Comparison of ENCODE assay signal across 8 mouse cellular contexts in genomic region chr12:86806031-86806922, GRCm38 (mm10).
DNase-seq lines count a peak whose midpoint lies in the region; ATAC-seq and TF ChIP-seq lines count a peak whose summit lies in the region.

No protein-coding gene starts in this region.

- peak; percentile 88 for DNase-seq in lung, embryonic 14.5 days
- no peak for DNase-seq in lung, adult 18-20 months
- DNase-seq in cerebellum, adult 9-11 months = peak; percentile 82
- peak; percentile 21 for DNase-seq in heart, postnatal 0 days (ENCODE audit: low spot score)
- peak; percentile 60 to 70 for DNase-seq in left cerebral cortex, adult 2 months (ENCODE audit: extremely low spot score in 1 of 2, low spot score in 2 of 2)
- no peak for DNase-seq in spleen, postnatal 14 days (ENCODE audit: low spot score in 2 of 2)

- peak overlapping the region; percentile 42 for H3K4me2 ChIP-seq in lung, embryonic 14.5 days
- no peak overlapping the region for H3K4me2 ChIP-seq in heart, postnatal 0 days (ENCODE audit: low read depth, low read length)
- peak overlapping the region; percentile 45 for H3K4me2 ChIP-seq in midbrain, embryonic 15.5 days

- ATAC-seq in lung, embryonic 14.5 days (ENCODE audit: insufficient read depth) = no peak
- ATAC-seq in heart, postnatal 0 days (ENCODE audit: insufficient read depth, low read depth) = no peak
- peak; percentile 19 for ATAC-seq in midbrain, embryonic 15.5 days (replicated peaks)
- no peak for ATAC-seq in erythroid progenitor cell, adult 5-6 weeks (replicated peaks; ENCODE audit: low FRiP score, poor library complexity, severe bottlenecking)

- H3K4me3 ChIP-seq in lung, embryonic 14.5 days (ENCODE audit: low read depth, low read length) = no peak overlapping the region
- no peak overlapping the region for H3K4me3 ChIP-seq in heart, postnatal 0 days (ENCODE audit: low read depth, low read length)
- H3K4me3 ChIP-seq in left cerebral cortex, adult 2 months = no peak overlapping the region
- no peak overlapping the region for H3K4me3 ChIP-seq in midbrain, embryonic 15.5 days

- peaks cover 64% of the 10 kb centered on the region for H3K4me1 ChIP-seq in lung, embryonic 14.5 days (ENCODE audit: insufficient read depth)
- peaks cover 46% of the 10 kb centered on the region for H3K4me1 ChIP-seq in heart, postnatal 0 days (ENCODE audit: control insufficient read depth, insufficient read depth)
- H3K4me1 ChIP-seq in midbrain, embryonic 15.5 days = peaks cover 99% of the 10 kb centered on the region

- H3K27ac ChIP-seq in lung, embryonic 14.5 days (ENCODE audit: low read depth) = peak overlapping the region; percentile 61
- no peak overlapping the region for H3K27ac ChIP-seq in heart, postnatal 0 days (ENCODE audit: low read depth)
- H3K27ac ChIP-seq in left cerebral cortex, adult 2 months = peak overlapping the region; percentile 95
- peak overlapping the region; percentile 96 for H3K27ac ChIP-seq in midbrain, embryonic 15.5 days

- WGBS in lung, embryonic 14.5 days = 6% methylated on average over 20 of the region's 20 CpGs
- WGBS in heart, postnatal 0 days = 22% methylated on average over 20 of the region's 20 CpGs
- 1% methylated on average over 18 of the region's 20 CpGs for WGBS in midbrain, embryonic 15.5 days

- no peaks in the 10 kb centered on the region for H3K27me3 ChIP-seq in lung, embryonic 14.5 days (ENCODE audit: insufficient read depth, low read length)
- no peaks in the 10 kb centered on the region for H3K27me3 ChIP-seq in heart, postnatal 0 days (ENCODE audit: control insufficient read depth, insufficient read depth, low read length)
- H3K27me3 ChIP-seq in midbrain, embryonic 15.5 days (replicated peaks) = no peaks in the 10 kb centered on the region

- H3K36me3 ChIP-seq in lung, embryonic 14.5 days (ENCODE audit: insufficient read depth) = no peaks in the 10 kb centered on the region
- H3K36me3 ChIP-seq in heart, postnatal 0 days (replicated peaks; ENCODE audit: control insufficient read depth, insufficient read depth, low read length) = no peaks in the 10 kb centered on the region
- H3K36me3 ChIP-seq in midbrain, embryonic 15.5 days (replicated peaks) = no peaks in the 10 kb centered on the region

- TF ChIP-seq CTCF in lung, embryonic 14.5 days (IDR thresholded peaks at IDR 0.05; ENCODE audit: low read depth) = no peak
- TF ChIP-seq CTCF in heart, postnatal 0 days (IDR thresholded peaks at IDR 0.05; ENCODE audit: low read depth) = no peak
- no peak for TF ChIP-seq CTCF in left cerebral cortex, adult 2 months (IDR thresholded peaks at IDR 0.05)

- no peaks in the 10 kb centered on the region for H3K9me3 ChIP-seq in lung, embryonic 14.5 days (ENCODE audit: low read depth, low read length)
- H3K9me3 ChIP-seq in heart, postnatal 0 days (replicated peaks; ENCODE audit: control insufficient read depth, low read length) = no peaks in the 10 kb centered on the region
- no peaks in the 10 kb centered on the region for H3K9me3 ChIP-seq in midbrain, embryonic 15.5 days

- no peak for TF ChIP-seq EP300 in heart, postnatal 0 days (IDR thresholded peaks at IDR 0.05; ENCODE audit: low read depth)

- peak overlapping the region; percentile 6; the same call in 1 of the 2 replicates for H3K9ac ChIP-seq in lung, embryonic 14.5 days
- H3K9ac ChIP-seq in heart, postnatal 0 days (replicated peaks; ENCODE audit: low read depth, low read length) = no peak overlapping the region
- H3K9ac ChIP-seq in midbrain, embryonic 15.5 days = no peak overlapping the region; the same call in 1 of the 2 replicates

- intact Hi-C loops in left cerebral cortex, adult 2 months (cut with DNase I) = no loop called here

Comparison
In these comparisons a context has a peak if more than half of its experiments do, and no peak if none do; other contexts are left out.
1. DNase-seq: peak in lung, embryonic 14.5 days (single experiment), cerebellum, adult 9-11 months (single experiment), heart, postnatal 0 days (single experiment) and left cerebral cortex, adult 2 months (2 of 2); none in lung, adult 18-20 months (0 of 2) and spleen, postnatal 14 days (0 of 2).